Mouse (Mus musculus): ENCODE results near the gene Rhag. TPM values are rescaled to one million over a fixed set of nuclear protein-coding genes. Genes with fewer than 3 reads are reported as not detected.

Rhag gene
- total and polyA plus RNA-seq, 3 experiments = 0.08 to 0.55 (median 0.21) TPM

DNA sequence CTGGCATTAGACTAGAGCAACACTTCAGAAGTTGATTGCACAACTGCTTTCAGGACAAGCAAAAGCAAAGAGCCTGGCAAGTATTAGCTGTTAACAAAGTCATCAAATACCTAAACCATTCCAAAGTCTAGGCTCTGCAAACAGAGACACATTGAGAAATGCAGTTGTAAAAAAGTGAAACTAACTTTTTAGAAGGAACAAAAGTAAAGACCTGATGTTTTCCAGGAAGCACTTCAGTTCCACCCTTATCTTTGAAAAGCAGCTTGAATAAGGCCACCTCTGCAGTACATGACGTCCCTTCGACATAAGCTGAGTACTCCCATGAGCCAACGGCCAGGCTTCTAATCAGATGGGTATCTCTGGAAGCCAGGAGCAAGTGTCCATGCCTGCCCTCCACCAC lies 4.4 kb upstream of the Rhag start:
- H3K27ac ChIP-seq = no peak overlapping the region
- H3K36me3 ChIP-seq (ENCODE audit: control insufficient read depth, insufficient read depth, low read length) = no peaks in the 10 kb centered on the region
- H3K4me1 ChIP-seq (ENCODE audit: control insufficient read depth, insufficient read depth, low read length) = no peaks in the 10 kb centered on the region
- no peak for DNase-seq
- no peak overlapping the region for H3K4me3 ChIP-seq
- no peaks in the 10 kb centered on the region for H3K79me2 ChIP-seq (replicated peaks; ENCODE audit: control insufficient read depth, insufficient read depth, low read length)
- TF ChIP-seq CTCF (IDR thresholded peaks at IDR 0.05) (no peak), EP300 (IDR thresholded peaks at IDR 0.05; ENCODE audit: insufficient read depth, low read depth, low read length) (no peak), POLR2A (IDR thresholded peaks at IDR 0.05; ENCODE audit: insufficient read depth, low read depth, low read length) (no peak)
- H3K9ac ChIP-seq (ENCODE audit: low read depth, low read length) = no peak overlapping the region
- WGBS = 6% methylated on average over 3 of the region's 3 CpGs
- intact Hi-C loops (cut with DNase I) = no loop called here
- no peaks in the 10 kb centered on the region for H3K27me3 ChIP-seq (ENCODE audit: control insufficient read depth, insufficient read depth, low read length)

DNA sequence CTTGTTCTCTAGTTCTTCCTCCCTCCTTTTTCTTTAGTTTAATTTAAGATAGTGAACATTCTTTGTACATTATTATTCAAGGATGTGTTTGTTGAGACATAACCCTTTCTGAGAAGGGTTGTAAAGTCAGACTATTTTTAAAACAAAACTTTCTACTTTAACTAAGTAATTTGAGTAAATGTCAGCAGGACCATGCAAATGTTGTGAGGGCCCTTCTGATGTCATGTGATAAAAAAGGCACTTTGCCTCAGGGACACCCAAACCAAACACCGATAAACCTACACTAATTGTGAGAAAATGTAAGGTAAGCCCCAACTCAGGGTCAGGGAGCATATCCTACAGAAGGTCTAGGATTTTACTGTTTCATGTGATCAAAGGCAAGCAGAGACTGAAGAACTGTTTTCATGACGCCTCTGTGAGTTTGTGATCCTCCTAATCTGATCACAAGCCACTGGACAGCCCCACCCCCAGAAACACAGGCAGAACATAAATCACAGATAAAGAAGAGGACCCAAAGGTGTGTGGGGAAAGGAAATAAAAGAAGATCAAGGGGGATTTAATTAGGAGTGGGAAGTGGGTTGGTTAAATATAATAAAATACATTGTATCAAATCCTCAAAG lies 3.9 kb upstream of the Rhag start, which contains the start of gene Crisp2:
TSS of gene Crisp2 (minus strand) at position 51 of the 620 bp plus-strand sequence.
- H3K4me1 ChIP-seq (ENCODE audit: control insufficient read depth, insufficient read depth, low read length) = no peaks in the 10 kb centered on the region
- no peaks in the 10 kb centered on the region for H3K27me3 ChIP-seq (ENCODE audit: control insufficient read depth, insufficient read depth, low read length)
- no peaks in the 10 kb centered on the region for H3K36me3 ChIP-seq (ENCODE audit: control insufficient read depth, insufficient read depth, low read length)
- 54% methylated on average over 2 of the region's 2 CpGs for WGBS
- no peak within 1 kb of the TSS for H3K4me3 ChIP-seq
- intact Hi-C loops (cut with DNase I) = no loop called here
- TF ChIP-seq EP300 (IDR thresholded peaks at IDR 0.05; ENCODE audit: insufficient read depth, low read depth, low read length) (no peak), CTCF (IDR thresholded peaks at IDR 0.05) (no peak), POLR2A (IDR thresholded peaks at IDR 0.05; ENCODE audit: insufficient read depth, low read depth, low read length) (no peak)
- DNase-seq = no peak
- H3K27ac ChIP-seq = no peak within 1 kb of the TSS
- no peak within 1 kb of the TSS for H3K9ac ChIP-seq (ENCODE audit: low read depth, low read length)
- H3K79me2 ChIP-seq (replicated peaks; ENCODE audit: control insufficient read depth, insufficient read depth, low read length) = no peaks in the 10 kb centered on the region

DNA sequence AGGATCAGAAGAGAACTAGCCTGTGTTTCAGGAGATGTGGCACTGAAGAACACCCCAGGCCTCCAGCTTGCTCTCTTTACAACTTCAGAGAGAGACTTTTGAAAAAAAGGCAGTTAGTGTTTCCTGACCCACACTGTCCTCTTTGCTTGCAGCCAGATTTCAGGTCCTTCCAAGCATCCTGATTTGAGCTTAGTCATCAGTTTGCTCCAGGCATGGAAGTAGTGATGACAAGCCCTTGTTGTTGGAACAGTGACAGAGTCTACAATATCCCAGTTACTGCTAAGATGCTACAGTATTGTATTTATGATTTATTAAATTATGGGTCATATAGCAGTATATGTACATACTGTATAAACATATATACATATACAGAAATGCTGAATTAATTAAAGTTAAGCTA lies 2.9 kb upstream of the Rhag start:
- Histone ChIP-seq H3K4me3 (no peak overlapping the region), H3K27me3 (ENCODE audit: control insufficient read depth, insufficient read depth, low read length) (no peaks in the 10 kb centered on the region), H3K36me3 (ENCODE audit: control insufficient read depth, insufficient read depth, low read length) (no peaks in the 10 kb centered on the region), H3K79me2 (replicated peaks; ENCODE audit: control insufficient read depth, insufficient read depth, low read length) (no peaks in the 10 kb centered on the region), H3K9ac (ENCODE audit: low read depth, low read length) (no peak overlapping the region), H3K4me1 (ENCODE audit: control insufficient read depth, insufficient read depth, low read length) (no peaks in the 10 kb centered on the region), H3K27ac (no peak overlapping the region)
- no peak for DNase-seq
- intact Hi-C loops (cut with DNase I) = no loop called here
- TF ChIP-seq POLR2A (IDR thresholded peaks at IDR 0.05; ENCODE audit: insufficient read depth, low read depth, low read length) (no peak), CTCF (IDR thresholded peaks at IDR 0.05) (no peak), EP300 (IDR thresholded peaks at IDR 0.05; ENCODE audit: insufficient read depth, low read depth, low read length) (no peak)

DNA sequence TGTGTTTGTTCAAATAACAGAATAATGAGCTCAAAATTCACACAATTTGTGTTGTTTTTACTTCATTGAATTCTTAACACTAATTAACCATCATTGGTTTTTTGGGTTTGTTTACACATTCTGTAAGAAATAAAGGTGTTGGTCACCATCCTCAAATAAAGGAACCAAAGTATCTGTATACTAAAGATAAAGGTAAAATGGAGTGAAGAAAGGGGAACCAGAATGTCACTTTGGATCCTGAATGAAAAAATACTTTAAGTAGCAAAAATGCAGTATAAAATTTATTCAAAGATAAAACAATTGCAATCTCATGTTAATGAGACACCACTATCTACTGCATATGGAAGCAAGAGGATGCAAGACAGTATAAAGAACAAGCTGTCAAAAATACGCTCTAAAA lies 634 bp downstream of the Rhag start:
- Histone ChIP-seq H3K27me3 (ENCODE audit: control insufficient read depth, insufficient read depth, low read length) (no peaks in the 10 kb centered on the region), H3K79me2 (replicated peaks; ENCODE audit: control insufficient read depth, insufficient read depth, low read length) (no peaks in the 10 kb centered on the region), H3K36me3 (ENCODE audit: control insufficient read depth, insufficient read depth, low read length) (no peaks in the 10 kb centered on the region), H3K4me1 (ENCODE audit: control insufficient read depth, insufficient read depth, low read length) (no peaks in the 10 kb centered on the region), H3K9ac (ENCODE audit: low read depth, low read length) (no peak overlapping the region), H3K27ac (no peak overlapping the region), H3K4me3 (no peak overlapping the region)
- intact Hi-C loops (cut with DNase I) = no loop called here
- 71% methylated on average over 1 of the region's 1 CpGs for WGBS
- no peak for TF ChIP-seq EP300 (IDR thresholded peaks at IDR 0.05; ENCODE audit: insufficient read depth, low read depth, low read length)
- DNase-seq = no peak

DNA sequence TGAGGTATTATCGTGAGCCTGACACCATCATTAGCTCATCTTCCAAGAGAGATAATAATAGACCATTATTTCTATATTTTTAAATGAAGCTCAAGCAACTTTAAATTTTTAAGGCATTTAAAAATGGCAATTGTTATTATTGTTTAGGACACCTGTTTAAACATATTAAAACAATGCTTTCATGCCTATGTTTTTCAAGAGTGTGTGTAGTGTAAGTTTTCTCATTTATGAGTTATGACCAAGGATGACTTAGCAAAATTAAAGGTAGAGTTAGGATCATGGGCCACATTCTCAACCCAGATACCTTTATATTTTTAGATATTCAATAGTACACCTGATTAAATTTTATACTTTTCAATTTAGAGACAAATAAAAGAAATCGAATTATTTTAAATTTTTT lies 1.3 kb downstream of the Rhag start:
- H3K36me3 ChIP-seq (ENCODE audit: control insufficient read depth, insufficient read depth, low read length) = no peaks in the 10 kb centered on the region
- no peaks in the 10 kb centered on the region for H3K27me3 ChIP-seq (ENCODE audit: control insufficient read depth, insufficient read depth, low read length)
- no peak overlapping the region for H3K9ac ChIP-seq (ENCODE audit: low read depth, low read length)
- no peaks in the 10 kb centered on the region for H3K79me2 ChIP-seq (replicated peaks; ENCODE audit: control insufficient read depth, insufficient read depth, low read length)
- no peak overlapping the region for H3K4me3 ChIP-seq
- WGBS = 52% methylated on average over 2 of the region's 2 CpGs
- no peaks in the 10 kb centered on the region for H3K4me1 ChIP-seq (ENCODE audit: control insufficient read depth, insufficient read depth, low read length)
- DNase-seq = no peak
- intact Hi-C loops (cut with DNase I) = no loop called here
- no peak for TF ChIP-seq EP300 (IDR thresholded peaks at IDR 0.05; ENCODE audit: insufficient read depth, low read depth, low read length)
- no peak for TF ChIP-seq CTCF (IDR thresholded peaks at IDR 0.05)
- TF ChIP-seq POLR2A (IDR thresholded peaks at IDR 0.05; ENCODE audit: insufficient read depth, low read depth, low read length) = no peak
- no peak overlapping the region for H3K27ac ChIP-seq

DNA sequence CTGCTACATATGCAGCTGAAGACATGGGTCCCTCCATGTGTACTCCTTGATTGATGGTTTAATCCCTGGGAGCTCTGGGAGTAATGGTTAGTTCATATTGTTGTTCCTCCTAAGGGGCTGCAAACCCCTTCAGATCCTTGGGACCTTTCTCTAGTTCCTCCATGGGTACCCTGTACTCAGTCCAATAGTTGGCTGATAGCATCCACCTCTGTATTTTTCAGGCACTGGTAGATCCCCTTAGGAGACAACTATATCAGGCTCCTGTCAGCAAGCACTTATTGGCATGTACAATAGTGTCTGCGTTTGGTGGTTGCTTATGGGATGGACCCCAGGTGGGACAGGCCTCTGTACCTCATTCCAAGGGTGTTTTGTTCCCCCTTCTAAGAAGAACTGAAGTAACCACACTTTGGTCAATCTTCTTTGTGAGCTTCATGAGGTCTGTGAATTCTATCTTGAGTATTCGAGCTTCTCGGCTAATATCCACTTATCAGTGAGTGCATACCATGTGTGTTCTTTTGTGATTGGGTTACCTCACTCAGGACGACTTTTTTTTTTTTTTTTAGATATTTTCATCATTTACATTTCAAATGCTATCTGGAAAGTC lies 6.5 kb downstream of the Rhag start:
- H3K79me2 ChIP-seq (replicated peaks; ENCODE audit: control insufficient read depth, insufficient read depth, low read length) = no peaks in the 10 kb centered on the region
- H3K4me1 ChIP-seq (ENCODE audit: control insufficient read depth, insufficient read depth, low read length) = no peaks in the 10 kb centered on the region
- DNase-seq = no peak
- WGBS = 61% methylated on average over 4 of the region's 4 CpGs
- no peaks in the 10 kb centered on the region for H3K36me3 ChIP-seq (ENCODE audit: control insufficient read depth, insufficient read depth, low read length)
- TF ChIP-seq POLR2A (IDR thresholded peaks at IDR 0.05; ENCODE audit: insufficient read depth, low read depth, low read length) (no peak), EP300 (IDR thresholded peaks at IDR 0.05; ENCODE audit: insufficient read depth, low read depth, low read length) (no peak), CTCF (IDR thresholded peaks at IDR 0.05) (no peak)
- no peak overlapping the region for H3K27ac ChIP-seq
- intact Hi-C loops (cut with DNase I) = no loop called here
- no peak overlapping the region for H3K4me3 ChIP-seq
- H3K27me3 ChIP-seq (ENCODE audit: control insufficient read depth, insufficient read depth, low read length) = no peaks in the 10 kb centered on the region
- no peak overlapping the region for H3K9ac ChIP-seq (ENCODE audit: low read depth, low read length)
